Mouse (Mus musculus): ENCODE results near the gene Gss. TPM values are rescaled to one million over a fixed set of nuclear protein-coding genes. Genes with fewer than 3 reads are reported as not detected.
A peak's percentile ranks its signal among the peaks of the same experiment; 100 is the strongest.
"Not testable (repeated sequence)": the region's sequence is repeated elsewhere in the genome, so short reads cannot be mapped to it uniquely, and the experiment has no call there.

The Gss gene
- total RNA-seq, 2 experiments from 2014 or later, result 5.7 to 6.4 TPM

DNA sequence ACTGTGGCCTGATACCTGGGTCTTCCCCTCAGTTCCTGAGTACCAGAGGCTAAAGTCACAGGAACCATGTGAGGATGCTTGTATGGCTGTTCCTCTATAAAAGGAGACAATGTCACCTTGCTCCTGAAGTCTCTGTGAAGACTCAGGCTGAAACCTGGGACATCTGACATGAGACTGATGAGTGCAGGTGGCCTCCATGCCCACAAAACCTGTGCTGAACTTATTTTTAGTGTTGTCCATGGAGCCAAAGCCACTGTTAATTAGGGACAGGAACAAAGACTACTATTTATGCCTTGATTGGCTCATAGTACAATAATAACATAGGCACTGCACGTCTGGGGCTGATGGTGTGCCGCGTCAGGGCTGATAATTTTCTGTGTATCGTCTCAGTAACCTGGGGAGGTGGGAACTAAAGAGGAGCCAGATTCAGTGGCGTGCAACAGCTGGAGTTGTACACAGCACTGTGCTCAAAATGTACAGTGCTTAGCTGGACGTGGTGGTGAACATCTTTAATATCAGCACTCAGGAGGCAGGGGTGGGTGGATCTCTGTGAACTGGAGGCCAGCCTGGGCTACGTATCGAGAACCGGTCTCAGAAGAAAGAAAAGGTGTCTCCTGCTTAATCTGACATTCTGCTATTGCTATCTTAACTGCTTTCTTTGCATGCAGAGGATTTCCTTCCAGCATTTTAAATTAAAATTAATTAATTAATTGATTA, 19.4 kb upstream of the Gss start:
- no peak overlapping the region for H3K27ac ChIP-seq
- no peak for TF ChIP-seq CTCF (IDR thresholded peaks at IDR 0.05)

GRCm38 (mm10) chr2:155610978-155611377, 18.4 kb upstream of the Gss start, which contains the start of gene Myh7b:
Myh7b (plus strand) TSS chr2:155611212.
- DNase-seq, result peak; percentile 13
- no peak for TF ChIP-seq CTCF (IDR thresholded peaks at IDR 0.05)
- Histone ChIP-seq H3K4me3 (no peak within 1 kb of the TSS; the same call in 1 of the 2 replicates), H3K27ac (no peak within 1 kb of the TSS)
- intact Hi-C loops (cut with DNase I), result no loop called here

More for the DNA sequence above, 19.4 kb upstream of the Gss start:
- intact Hi-C loops (cut with DNase I), result no loop called here
- H3K4me3 ChIP-seq, result no peak overlapping the region; the same call in 1 of the 2 replicates
- no peak for DNase-seq

DNA sequence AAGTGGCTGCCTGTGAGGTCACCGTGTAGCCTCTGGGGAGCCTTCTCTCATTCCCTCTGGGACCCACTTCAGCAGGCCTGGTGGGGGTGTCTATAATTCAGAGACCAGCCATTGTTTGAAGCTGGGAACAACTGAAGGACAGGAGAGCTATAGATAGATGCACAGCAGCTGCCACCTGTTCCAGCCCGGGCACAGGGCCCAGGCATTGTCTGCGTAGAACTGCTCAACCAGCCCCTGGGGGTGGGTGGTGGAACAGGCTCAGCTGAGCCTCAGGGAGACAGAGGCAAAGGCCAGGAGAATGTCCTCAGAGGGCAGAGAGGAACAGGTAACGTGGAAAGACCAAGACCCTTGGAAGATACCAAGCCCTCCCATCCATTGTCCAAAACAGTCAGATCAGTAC, 13.8 kb upstream of the Gss start:
- no peak overlapping the region for H3K4me3 ChIP-seq
- no peak for DNase-seq
- no peak overlapping the region for H3K27ac ChIP-seq
- intact Hi-C loops (cut with DNase I), result no loop called here
- no peak for TF ChIP-seq CTCF (IDR thresholded peaks at IDR 0.05)

GRCm38 (mm10) chr2:155605236-155605589, 12.6 kb upstream of the Gss start:
- H3K4me3 ChIP-seq; H3K27ac ChIP-seq; DNase-seq; intact Hi-C loops (cut with DNase I): not testable (repeated sequence)

- H3K27ac ChIP-seq, result no peak overlapping the region
- DNase-seq, result no peak
- intact Hi-C loops (cut with DNase I), result no loop called here
- H3K4me3 ChIP-seq, result no peak overlapping the region
- no peak for TF ChIP-seq CTCF (IDR thresholded peaks at IDR 0.05)
Observed at GRCm38 (mm10) chr2:155604560-155605235, 12.1 kb upstream of the Gss start.

- Histone ChIP-seq H3K27ac (no peak overlapping the region), H3K4me3 (no peak overlapping the region)
- intact Hi-C loops (cut with DNase I), result no loop called here
- peak; percentile 2; the same call in 1 of the 2 replicates for TF ChIP-seq CTCF (IDR thresholded peaks at IDR 0.05)
- DNase-seq, result no peak
Observed at GRCm38 (mm10) chr2:155603707-155604106, 11.1 kb upstream of the Gss start.

DNA sequence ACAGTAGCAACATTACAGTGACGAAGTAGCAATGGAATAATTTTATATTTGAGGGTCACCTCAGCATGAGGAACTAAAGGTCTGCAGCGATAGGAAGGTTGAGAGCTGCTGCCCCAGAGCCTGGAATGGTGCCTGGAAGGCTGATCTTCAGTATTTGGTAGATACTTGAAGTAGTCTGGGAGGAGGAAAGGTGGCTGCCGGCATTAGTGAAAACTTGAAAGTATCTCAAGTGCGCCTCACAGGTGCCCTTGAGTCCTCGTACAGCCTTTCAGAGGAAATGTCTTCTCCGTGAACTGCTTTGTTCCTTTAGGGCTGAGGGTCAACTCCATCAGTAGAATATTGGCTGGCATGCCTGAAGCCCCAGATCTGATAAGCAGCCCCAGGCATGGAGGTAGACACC, 2.9 kb upstream of the Gss start:
- H3K27ac ChIP-seq, result no peak overlapping the region
- no peak overlapping the region for H3K4me3 ChIP-seq
- DNase-seq, result no peak
- intact Hi-C loops (cut with DNase I), result no loop called here
- TF ChIP-seq CTCF (IDR thresholded peaks at IDR 0.05), result no peak

DNA sequence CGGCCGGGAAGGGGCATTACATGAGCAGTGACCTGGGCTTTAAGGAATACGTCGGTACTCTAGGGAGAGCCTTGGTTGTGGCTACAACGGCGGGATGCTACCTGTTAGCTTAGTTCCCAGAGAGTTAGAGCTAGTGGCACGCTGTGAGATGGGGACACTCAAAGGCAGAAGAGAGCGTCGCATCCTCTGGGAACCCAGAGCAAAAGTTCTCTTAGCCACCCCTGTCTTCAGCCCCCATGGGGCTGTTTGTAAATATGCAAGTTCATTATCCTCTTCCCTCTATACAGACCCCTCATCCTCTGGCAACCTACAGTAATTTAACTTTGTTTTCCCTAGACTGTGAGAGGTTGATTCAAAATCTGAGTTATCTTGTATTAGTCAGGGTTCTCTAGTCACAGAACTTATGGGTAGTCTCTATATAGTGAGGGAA, 259 bp upstream of the Gss start:
- Histone ChIP-seq H3K4me3 (peak overlapping the region; percentile 78), H3K27ac (peak overlapping the region; percentile 95)
- DNase-seq, result no peak
- TF ChIP-seq CTCF (IDR thresholded peaks at IDR 0.05), result no peak
- intact Hi-C loops (cut with DNase I), result loop anchor here (5.0 kb wide), 2 partner anchors 34 to 116 kb away; no protein-coding TSS in a partner anchor

DNA sequence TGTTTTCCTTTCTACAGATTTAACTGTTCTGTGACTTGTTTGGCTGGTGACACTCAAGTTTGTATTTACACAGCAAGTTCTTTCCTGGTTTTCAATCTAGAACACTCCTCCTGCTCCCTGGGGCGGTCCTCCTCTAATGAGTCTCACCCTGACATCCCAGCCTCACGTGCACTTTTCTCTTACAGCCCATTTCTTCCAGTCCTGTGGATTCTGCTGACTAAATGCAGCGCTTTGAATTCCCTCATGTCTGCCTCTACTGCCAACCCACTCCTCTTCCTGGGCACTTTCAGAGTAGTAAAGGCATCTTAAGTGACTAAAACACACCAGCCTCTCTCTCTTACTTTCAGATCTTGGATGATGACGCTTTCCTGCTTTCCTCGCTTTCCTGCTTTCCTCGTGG, 934 bp downstream of the Gss start:
- intact Hi-C loops (cut with DNase I), result loop anchor here (5.0 kb wide), 2 partner anchors 36 to 114 kb away; no protein-coding TSS in a partner anchor
- Histone ChIP-seq H3K4me3 (peak overlapping the region; percentile 78), H3K27ac (peak overlapping the region; percentile 95)
- no peak for TF ChIP-seq CTCF (IDR thresholded peaks at IDR 0.05)
- no peak for DNase-seq

GRCm38 (mm10) chr2:155590876-155591275, 1.7 kb downstream of the Gss start:
- no peak for DNase-seq
- H3K27ac ChIP-seq, result no peak overlapping the region
- no peak overlapping the region for H3K4me3 ChIP-seq
- no peak for TF ChIP-seq CTCF (IDR thresholded peaks at IDR 0.05)
- intact Hi-C loops (cut with DNase I), result loop anchor here (5.0 kb wide), 2 partner anchors 36 to 114 kb away; no protein-coding TSS in a partner anchor

DNA sequence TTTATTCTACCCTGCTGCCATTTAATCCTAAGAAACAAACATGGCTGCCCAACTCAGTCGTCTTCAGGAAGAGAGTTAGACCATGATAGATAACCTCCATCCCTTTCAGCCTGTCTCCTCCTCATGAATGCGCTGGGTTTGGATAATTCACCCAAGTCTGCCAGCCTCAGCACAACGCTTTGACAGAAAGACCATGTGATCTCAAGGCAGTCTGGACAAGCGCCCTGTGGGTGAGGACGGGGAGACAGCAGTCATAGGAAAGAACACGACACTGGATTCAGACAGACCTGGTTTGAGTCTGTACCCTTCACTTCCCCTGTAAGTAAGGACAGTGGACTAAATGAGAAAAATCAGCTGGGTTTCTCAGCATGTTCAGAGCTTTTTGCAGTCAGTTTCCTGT, 3.1 kb downstream of the Gss start:
- intact Hi-C loops (cut with DNase I), result no loop called here
- H3K4me3 ChIP-seq, result no peak overlapping the region
- H3K27ac ChIP-seq, result no peak overlapping the region
- TF ChIP-seq CTCF (IDR thresholded peaks at IDR 0.05), result no peak
- DNase-seq, result no peak

DNA sequence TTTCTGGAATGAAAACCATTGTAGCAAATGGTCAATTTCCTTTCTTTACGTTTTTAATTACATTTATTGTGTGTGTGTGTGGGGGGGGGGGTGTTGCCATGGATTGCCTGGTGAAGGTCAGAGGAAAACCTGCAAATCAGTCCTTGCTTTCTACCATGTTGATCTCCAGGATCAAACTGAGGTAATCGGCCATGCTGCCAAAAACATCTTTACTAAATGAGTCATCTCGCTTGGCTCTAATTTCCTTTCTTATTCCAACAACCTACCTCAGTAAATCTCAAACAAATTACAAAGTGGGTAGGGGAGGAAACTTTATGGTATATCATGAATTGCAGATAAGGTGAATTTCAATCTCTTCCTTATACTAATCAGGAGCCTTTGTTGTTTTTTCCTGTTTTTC, 4.5 kb downstream of the Gss start:
- DNase-seq, result no peak
- no peak for TF ChIP-seq CTCF (IDR thresholded peaks at IDR 0.05)
- Histone ChIP-seq H3K4me3 (no peak overlapping the region), H3K27ac (no peak overlapping the region)
- intact Hi-C loops (cut with DNase I), result no loop called here

DNA sequence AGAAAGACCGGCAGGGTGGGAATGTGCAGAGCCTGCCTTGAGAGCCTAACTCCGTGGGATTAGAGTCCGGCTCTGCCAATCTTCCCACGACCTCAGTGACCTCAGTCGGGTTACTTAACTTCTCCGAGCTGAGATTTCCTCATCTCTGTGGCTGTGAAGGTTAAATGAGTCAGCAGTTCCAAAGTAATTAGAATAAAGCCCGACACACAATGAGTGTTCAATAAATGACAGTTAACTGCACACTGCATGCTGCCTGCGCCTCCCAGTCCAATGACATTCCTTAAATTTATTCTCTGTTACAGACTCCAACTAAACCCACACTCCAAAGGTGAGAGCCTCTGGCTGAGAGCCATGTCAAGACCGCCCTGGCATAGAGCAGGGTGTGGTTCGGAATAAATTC, 7.1 kb downstream of the Gss start:
- intact Hi-C loops (cut with DNase I), result no loop called here
- H3K4me3 ChIP-seq, result no peak overlapping the region
- no peak for TF ChIP-seq CTCF (IDR thresholded peaks at IDR 0.05)
- no peak for DNase-seq
- H3K27ac ChIP-seq, result no peak overlapping the region
